Mouse (Mus musculus) gonadal fat pad, adult 2 months (tissue): ENCODE results near the gene Mllt1. TPM values are rescaled to one million over a fixed set of nuclear protein-coding genes. Genes with fewer than 3 reads are reported as not detected.

Experiments
- DNase-seq: peaks from one replicate; pipeline ENCODE4 v3.0.0-alpha.2; 2012; ENCODE audit warnings: low read depth
- polyA plus RNA-seq: library from polyadenylated mRNA; depleted of rRNA; stranded (reverse); fragments of >200 nt; gene quantifications from 2 replicates; pipeline ENCODE4 v1.2.3, GENCODE M21; 2012; rRNA removed

Mllt1 gene
- polyA plus RNA-seq, 1 experiment: 33.6 TPM

DNA sequence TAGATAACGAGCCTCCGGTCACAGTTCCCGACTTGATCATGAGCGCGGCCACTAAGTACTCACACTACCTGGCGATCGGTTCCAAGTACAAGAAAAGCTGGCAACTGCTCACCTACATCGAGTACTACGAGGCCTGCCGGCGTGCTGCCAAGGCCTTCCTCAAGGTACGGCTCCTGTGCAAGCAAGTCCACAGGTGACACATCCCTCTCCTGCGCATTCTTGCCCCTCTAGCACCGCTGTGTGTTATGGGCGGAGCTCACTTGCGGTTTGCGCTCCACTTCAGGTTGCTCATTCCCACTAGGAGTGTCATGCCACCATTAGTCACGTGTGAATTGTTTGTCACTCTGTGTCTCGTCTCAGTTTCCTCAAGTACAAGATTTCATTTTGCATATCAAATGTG, 57.8 kb downstream of the Mllt1 start:
- peak; percentile 45 for DNase-seq

GRCm38 (mm10) chr17:56876981-56877380, 58.2 kb downstream of the Mllt1 start:
- no peak for DNase-seq

DNA sequence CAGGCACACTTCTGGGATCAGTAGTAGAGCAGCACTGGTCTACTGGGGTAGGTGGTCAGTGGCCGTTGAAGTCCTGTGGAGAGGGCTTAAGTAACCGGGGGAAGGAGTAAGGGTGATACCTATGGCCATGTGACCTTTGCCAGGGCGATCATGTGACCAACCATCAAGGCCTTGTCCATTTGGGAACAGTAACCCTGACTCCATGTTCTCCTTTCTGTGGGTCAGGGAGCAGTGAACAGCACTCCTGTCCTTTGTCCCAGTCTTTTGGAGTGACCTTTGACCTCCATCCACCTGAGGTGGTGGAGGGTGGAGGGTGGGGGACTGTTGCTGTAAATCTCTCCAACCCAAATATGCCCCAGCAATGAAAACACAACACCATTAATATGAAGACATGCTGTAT, 58.8 kb downstream of the Mllt1 start:
- no peak for DNase-seq

DNA sequence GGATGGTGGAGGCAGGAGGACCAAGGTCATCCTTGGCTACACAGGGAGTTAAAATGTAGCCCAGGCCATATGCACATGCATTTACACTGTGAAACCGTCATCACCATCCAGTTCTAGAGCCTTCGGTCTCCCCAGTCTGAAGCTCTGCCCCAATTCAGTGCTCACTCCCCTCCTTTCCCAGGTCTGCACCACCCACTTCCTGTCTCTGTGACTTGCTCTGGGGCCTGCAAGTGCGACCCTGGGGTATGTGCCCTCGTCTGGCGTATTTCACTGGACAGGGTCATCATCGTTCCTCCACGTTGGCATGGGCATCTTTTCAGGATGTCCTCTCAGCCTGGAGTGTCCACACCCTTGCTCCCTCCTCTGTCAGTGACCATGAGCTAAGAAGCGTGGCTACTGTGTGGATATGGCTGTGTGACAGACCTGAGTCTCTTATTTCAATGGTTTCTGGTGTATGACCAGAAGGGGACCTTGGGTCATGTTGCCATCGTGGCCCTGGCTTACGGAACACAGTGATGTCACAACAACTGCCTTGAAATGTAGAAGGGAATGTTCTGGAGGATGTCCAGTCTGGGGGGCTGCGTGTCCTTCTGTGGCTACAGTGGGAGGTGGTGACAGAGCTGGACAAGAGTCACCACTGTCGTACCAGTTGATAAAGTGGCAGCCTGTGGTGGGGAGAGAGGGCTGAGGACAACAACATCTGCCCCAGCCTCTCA, 60.1 kb downstream of the Mllt1 start, which contains the start of gene 1700061G19Rik:
TSS of gene 1700061G19Rik (plus strand) at position 542 of the 716 bp plus-strand sequence.
- DNase-seq: no peak

GRCm38 (mm10) chr17:56874237-56874636, 61.0 kb downstream of the Mllt1 start, which contains the start of gene Acsbg2:
Gene Acsbg2, minus strand, starts transcription at chr17:56874447.
- no peak for DNase-seq

GRCm38 (mm10) chr17:56872512-56872911, 62.7 kb downstream of the Mllt1 start:
- no peak for DNase-seq

DNA sequence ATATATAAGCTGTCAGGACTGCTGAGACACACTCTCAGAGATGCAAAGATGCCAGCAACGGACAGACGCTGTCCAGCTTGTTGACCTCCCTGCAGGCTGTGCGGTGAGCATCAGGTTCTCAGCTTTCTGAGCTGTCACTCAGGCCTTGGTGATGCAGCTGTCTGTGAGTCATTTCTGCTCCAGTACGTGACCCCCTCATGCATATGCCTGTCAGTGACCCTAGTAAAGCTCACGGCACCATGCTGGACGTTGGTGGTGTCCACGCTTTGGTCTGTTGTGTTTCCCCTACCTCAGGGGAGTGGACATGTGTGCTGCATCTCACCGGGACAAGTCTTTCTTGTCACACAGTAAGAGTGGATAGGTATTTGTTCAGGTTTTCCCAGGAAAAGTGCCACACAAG, 63.4 kb downstream of the Mllt1 start:
- no peak for DNase-seq

DNA sequence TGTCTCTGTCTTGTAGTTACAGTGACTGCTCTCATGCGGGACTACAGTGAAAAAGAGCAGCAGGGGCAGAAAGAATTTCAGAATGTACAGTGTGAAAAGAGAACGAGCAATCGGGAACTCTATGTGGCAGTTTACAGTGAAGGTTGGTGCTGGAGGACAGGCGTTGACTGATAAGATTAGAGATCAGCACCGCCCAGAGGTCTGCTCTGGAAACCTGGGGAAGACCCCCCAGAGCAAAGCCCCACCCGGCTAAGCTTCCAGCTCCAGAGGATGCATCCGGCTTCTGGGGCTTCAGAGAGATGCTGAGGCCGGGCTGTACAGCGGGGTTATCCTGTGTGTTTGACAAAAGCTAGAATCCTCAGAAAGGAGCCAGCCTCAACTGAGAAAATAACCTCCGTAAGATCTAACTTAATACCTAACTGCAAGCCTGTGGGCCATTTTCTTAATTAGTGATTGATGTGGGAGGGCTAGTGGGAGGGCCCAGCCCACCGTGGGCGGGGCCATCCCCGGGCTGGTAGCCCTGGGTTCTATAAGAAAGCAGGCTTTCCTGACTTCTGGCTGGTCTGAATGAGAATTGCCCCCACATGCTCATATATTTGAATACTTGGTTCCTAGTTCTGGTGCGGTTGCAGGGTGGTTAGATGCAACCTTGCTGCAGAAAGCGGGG, 64.8 kb downstream of the Mllt1 start:
- DNase-seq: no peak

DNA sequence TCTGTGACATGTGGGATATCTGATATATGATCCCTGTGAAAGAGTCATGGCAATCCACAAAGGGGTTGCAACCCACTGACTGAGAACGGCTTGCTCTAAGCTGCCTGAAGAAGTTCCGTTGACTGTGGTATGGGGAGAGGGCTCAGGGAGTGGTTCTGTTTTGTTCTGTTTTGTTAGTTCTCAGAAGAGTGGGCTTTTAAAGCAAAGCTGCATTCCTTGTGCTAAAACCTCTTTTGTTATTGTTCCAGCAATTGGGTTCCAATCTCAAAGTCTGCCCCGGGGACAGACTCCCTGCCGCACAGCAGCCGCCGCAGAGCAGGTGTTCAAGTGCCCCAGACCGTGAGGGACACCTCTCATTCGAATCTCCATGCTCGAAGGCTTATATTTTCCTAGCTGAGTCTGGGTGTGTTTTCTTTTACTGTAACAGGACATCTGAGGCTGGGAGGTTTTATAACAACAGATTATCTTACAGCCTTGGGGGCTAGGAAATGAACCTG, 65.7 kb downstream of the Mllt1 start:
- no peak for DNase-seq

DNA sequence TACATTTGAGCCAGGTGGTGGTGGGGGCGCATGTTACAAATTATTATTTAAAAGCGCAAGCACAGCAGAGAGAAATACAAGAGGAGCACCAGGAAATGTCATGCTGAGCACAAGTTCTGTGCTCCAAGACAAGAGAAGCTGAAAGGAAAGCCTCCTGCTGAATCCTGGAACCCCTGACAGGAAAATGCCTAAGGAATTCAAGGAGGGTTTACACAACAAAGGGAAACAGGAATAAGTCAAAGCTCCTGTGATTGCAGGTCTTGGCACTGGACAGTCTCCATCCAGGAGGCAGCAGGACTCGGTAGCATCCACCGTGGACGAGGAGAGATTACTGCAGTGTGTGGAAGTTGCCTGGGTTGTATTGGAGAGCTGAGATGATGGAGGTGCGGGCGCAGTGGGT, 69.1 kb downstream of the Mllt1 start:
- no peak for DNase-seq

GRCm38 (mm10) chr17:56861197-56861596, 74.0 kb downstream of the Mllt1 start:
- DNase-seq: no peak

- DNase-seq: no peak
Measured at GRCm38 (mm10) chr17:56858922-56859321, 76.3 kb downstream of the Mllt1 start.

- DNase-seq: no peak
Measured at GRCm38 (mm10) chr17:56858216-56858615, 77.0 kb downstream of the Mllt1 start.

- DNase-seq: no peak
Measured at GRCm38 (mm10) chr17:56855421-56855820, 79.8 kb downstream of the Mllt1 start.

DNA sequence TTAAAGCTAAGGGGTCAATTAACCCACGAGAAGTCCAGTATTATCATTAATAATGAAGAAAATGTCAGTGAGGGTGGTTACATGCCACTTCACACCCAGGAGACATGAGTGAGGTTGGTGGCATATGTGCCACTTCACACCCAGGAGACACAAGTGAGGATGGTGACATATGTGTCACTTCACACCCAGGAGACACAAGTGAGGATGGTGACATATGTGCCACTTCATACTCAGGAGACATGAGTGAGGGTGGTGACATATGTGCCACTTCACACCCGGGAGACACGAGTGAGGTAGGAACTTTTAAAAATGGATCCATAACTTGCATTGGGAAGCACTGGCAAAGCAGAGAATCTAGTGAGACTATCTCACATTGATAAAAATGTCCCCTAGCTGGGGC, 84.0 kb downstream of the Mllt1 start:
- no peak for DNase-seq

- DNase-seq: no peak
Measured at GRCm38 (mm10) chr17:56849710-56850109, 85.5 kb downstream of the Mllt1 start.

GRCm38 (mm10) chr17:56848785-56849184, 86.4 kb downstream of the Mllt1 start:
- DNase-seq: no peak

DNA sequence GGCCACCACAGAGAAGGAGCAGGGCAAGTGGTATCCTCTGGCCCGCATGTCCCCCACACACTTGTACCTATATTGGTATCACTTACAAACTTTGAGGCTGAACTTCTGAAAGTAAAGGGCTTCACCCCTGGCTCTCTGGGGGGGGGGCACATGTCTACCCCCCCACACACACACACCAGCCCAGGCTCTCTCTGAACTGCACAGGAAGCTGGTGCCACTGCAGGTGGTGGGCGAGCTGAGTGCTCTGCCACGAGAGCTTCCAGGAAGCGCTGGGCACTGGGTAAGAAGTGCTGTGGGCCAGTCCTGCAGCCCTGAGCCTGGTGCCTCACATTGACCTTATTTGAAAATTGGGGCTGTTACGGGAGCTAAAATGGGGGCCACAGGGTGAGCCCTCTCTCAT, 91.5 kb downstream of the Mllt1 start:
- DNase-seq: no peak

Other genes with a start within 250 kb of the Mllt1 start
- gene Ndufa11, start 217.6 kb downstream of the Mllt1 start, polyA plus RNA-seq: 512 and 651 TPM in 2 replicates
- 41.8 and 58.2 TPM in 2 replicates for gene Vmac, start 217.4 kb downstream of the Mllt1 start, polyA plus RNA-seq
- 17.9 and 22.6 TPM in 2 replicates for gene Nrtn, start 177.9 kb downstream of the Mllt1 start, polyA plus RNA-seq
- gene Dus3l, start 170.7 kb downstream of the Mllt1 start, polyA plus RNA-seq: 48.3 and 52.0 TPM in 2 replicates
- gene Prr22, start 165.2 kb downstream of the Mllt1 start, polyA plus RNA-seq: 1.1 and 1.2 TPM in 2 replicates
- 11.2 and 13.1 TPM in 2 replicates for gene Rfx2, start 104.4 kb downstream of the Mllt1 start, polyA plus RNA-seq
- gene Acsbg2, start 61.0 kb downstream of the Mllt1 start, polyA plus RNA-seq: 0.74 and 1.5 TPM in 2 replicates
- gene 1700061G19Rik, start 59.9 kb downstream of the Mllt1 start, polyA plus RNA-seq: 0.23 and 0.38 TPM in 2 replicates
- gene Acer1, start 46.7 kb upstream of the Mllt1 start, polyA plus RNA-seq: not detected in 2 replicates
- 171 and 183 TPM in 2 replicates for gene Clpp, start 54.9 kb upstream of the Mllt1 start, polyA plus RNA-seq
- 32.3 and 38.3 TPM in 2 replicates for gene Alkbh7, start 61.9 kb upstream of the Mllt1 start, polyA plus RNA-seq
- gene Pspn, start 64.6 kb upstream of the Mllt1 start, polyA plus RNA-seq: not detected in 2 replicates
- 32.5 and 37.8 TPM in 2 replicates for gene Gtf2f1, start 75.9 kb upstream of the Mllt1 start, polyA plus RNA-seq
- gene Gm17949, start 76.1 kb upstream of the Mllt1 start, polyA plus RNA-seq: 0.20 and 0.47 TPM in 2 replicates
- 44.9 and 61.6 TPM in 2 replicates for gene Khsrp, start 96.1 kb upstream of the Mllt1 start, polyA plus RNA-seq
- 0.12 and 0.29 TPM in 2 replicates for gene Slc25a41, start 106.2 kb upstream of the Mllt1 start, polyA plus RNA-seq
- 38.7 and 47.6 TPM in 2 replicates for gene Crb3, start 123.7 kb upstream of the Mllt1 start, polyA plus RNA-seq
- 49.0 and 61.9 TPM in 2 replicates for gene Slc25a23, start 124.4 kb upstream of the Mllt1 start, polyA plus RNA-seq
- gene Dennd1c, start 143.1 kb upstream of the Mllt1 start, polyA plus RNA-seq: 5.0 and 5.4 TPM in 2 replicates
- gene Tubb4a, start 152.4 kb upstream of the Mllt1 start, polyA plus RNA-seq: 2.5 and 4.3 TPM in 2 replicates
- 0.55 and 0.58 TPM in 2 replicates for gene Tnfsf9, start 169.9 kb upstream of the Mllt1 start, polyA plus RNA-seq
- not detected in 2 replicates for gene Cd70, start 214.4 kb upstream of the Mllt1 start, polyA plus RNA-seq